Mouse (Mus musculus): ENCODE measurements around the gene Crocc2.
"Not testable (repeated sequence)": the region's sequence is repeated elsewhere in the genome, so short reads cannot be mapped to it uniquely, and the experiment has no call there.

Gene Crocc2

GRCm38 (mm10) chr1:93161921-93162320 is 6.6 kb upstream of the Crocc2 start:
- DNase-seq (ENCODE audit: extremely low read depth, low read depth), result no peak

GRCm38 (mm10) chr1:93162588-93162987 is 5.9 kb upstream of the Crocc2 start:
- DNase-seq (ENCODE audit: extremely low read depth, low read depth), result no peak

- no peak for DNase-seq (ENCODE audit: extremely low read depth, low read depth)
Observed at GRCm38 (mm10) chr1:93165447-93165846, 3.1 kb upstream of the Crocc2 start.

GRCm38 (mm10) chr1:93166346-93167079 is 2.0 kb upstream of the Crocc2 start:
- DNase-seq (ENCODE audit: extremely low read depth, low read depth), result no peak

GRCm38 (mm10) chr1:93173665-93174064 is 5.1 kb downstream of the Crocc2 start:
- no peak for DNase-seq (ENCODE audit: extremely low read depth, low read depth)

GRCm38 (mm10) chr1:93174399-93174798 is 5.9 kb downstream of the Crocc2 start:
- peak; percentile 32 for DNase-seq (ENCODE audit: extremely low read depth, low read depth)

GRCm38 (mm10) chr1:93175849-93176248 is 7.3 kb downstream of the Crocc2 start:
- no peak for DNase-seq (ENCODE audit: extremely low read depth, low read depth)

GRCm38 (mm10) chr1:93176525-93177332 is 8.2 kb downstream of the Crocc2 start:
- no peak for DNase-seq (ENCODE audit: extremely low read depth, low read depth)

GRCm38 (mm10) chr1:93182281-93182680 is 13.8 kb downstream of the Crocc2 start:
- no peak for DNase-seq (ENCODE audit: extremely low read depth, low read depth)

GRCm38 (mm10) chr1:93184071-93184828 is 15.7 kb downstream of the Crocc2 start:
- no peak for DNase-seq (ENCODE audit: extremely low read depth, low read depth)

GRCm38 (mm10) chr1:93190726-93191305 is 22.3 kb downstream of the Crocc2 start:
- no peak for DNase-seq (ENCODE audit: extremely low read depth, low read depth)

GRCm38 (mm10) chr1:93194961-93195360 is 26.4 kb downstream of the Crocc2 start:
- DNase-seq (ENCODE audit: extremely low read depth, low read depth), result no peak

GRCm38 (mm10) chr1:93197454-93197853 is 28.9 kb downstream of the Crocc2 start:
- not testable (repeated sequence) for DNase-seq (ENCODE audit: extremely low read depth, low read depth)

GRCm38 (mm10) chr1:93197916-93198315 is 29.4 kb downstream of the Crocc2 start:
- no peak for DNase-seq (ENCODE audit: extremely low read depth, low read depth)

- DNase-seq (ENCODE audit: extremely low read depth, low read depth), result no peak
Observed at GRCm38 (mm10) chr1:93206277-93206970, 37.9 kb downstream of the Crocc2 start.

- no peak for DNase-seq (ENCODE audit: extremely low read depth, low read depth)
Observed at GRCm38 (mm10) chr1:93207536-93208064, 39.1 kb downstream of the Crocc2 start.

GRCm38 (mm10) chr1:93210213-93210641 is 41.7 kb downstream of the Crocc2 start:
- DNase-seq (ENCODE audit: extremely low read depth, low read depth), result no peak

- DNase-seq (ENCODE audit: extremely low read depth, low read depth), result no peak
Observed at GRCm38 (mm10) chr1:93211019-93211418, 42.5 kb downstream of the Crocc2 start.

GRCm38 (mm10) chr1:93211549-93212220 is 43.2 kb downstream of the Crocc2 start:
- DNase-seq (ENCODE audit: extremely low read depth, low read depth), result no peak

GRCm38 (mm10) chr1:93212441-93212840 is 43.9 kb downstream of the Crocc2 start:
- no peak for DNase-seq (ENCODE audit: extremely low read depth, low read depth)

Measured in MEL-GATA-1-ER (cell line).